Comparison of ENCODE assay signal across 14 mouse cellular contexts in genomic region chr8:89412046-89412445, GRCm38 (mm10).
DNase-seq lines count a peak whose midpoint lies in the region; TF ChIP-seq lines count a peak whose summit lies in the region.
"Had no signal": no experiment of that assay in that cellular context is flagged by ENCODE, and none has a peak within 500 bp of the region (broad histone marks: within the 10 kb centered on the region; RNA-seq: fewer than 3 reads in every experiment).

No protein-coding gene starts in this region.

- DNase-seq in retina, postnatal 1 day: peak; percentile 11
- DNase-seq in retina, embryonic 14.5 days (ENCODE audit: low spot score): no peak
- DNase-seq in kidney, adult 2 months: peak; percentile 52
- DNase-seq in kidney, postnatal 25 days: peak; percentile 29 to 55
- no peak for DNase-seq in MN1 (ENCODE audit: low spot score)
- no peak for DNase-seq in urinary bladder, postnatal 25 days (ENCODE audit: low spot score)
- no peak for DNase-seq in heart, adult 2 months
- DNase-seq: adrenal gland, adult 2 months; cerebellum, adult 11-12 months; heart, postnatal 36 days; liver, embryonic 13.5 days had no signal

- 21% methylated on average over 7 of the region's 7 CpGs for WGBS in kidney, adult 2 months
- WGBS in heart, adult 2 months: 50% methylated on average over 7 of the region's 7 CpGs

- H3K4me3 ChIP-seq in kidney, adult 2 months (ENCODE audit: insufficient read depth, low read depth, low read length): no peak overlapping the region
- no peak overlapping the region for H3K4me3 ChIP-seq in heart, adult 2 months
- H3K4me3 ChIP-seq: liver, embryonic 13.5 days; megakaryocyte, embryonic 14.5 days; neural tube, embryonic 12.5 days; stomach, embryonic 15.5 days had no signal

- no peak for TF ChIP-seq POLR2A in kidney, adult 2 months (IDR thresholded peaks at IDR 0.05; ENCODE audit: low read depth, low read length)
- no peak for TF ChIP-seq POLR2A in heart, adult 2 months (IDR thresholded peaks at IDR 0.05; ENCODE audit: insufficient read depth, low read depth, low read length)

- no peak overlapping the region for H3K9ac ChIP-seq in heart, adult 2 months (ENCODE audit: low read depth, low read length)
- H3K9ac ChIP-seq: liver, embryonic 13.5 days; neural tube, embryonic 12.5 days; stomach, embryonic 15.5 days had no signal

- TF ChIP-seq EP300 in heart, adult 2 months (IDR thresholded peaks at IDR 0.05; ENCODE audit: insufficient read depth, low read depth, low read length): no peak

- H3K4me1 ChIP-seq in kidney, adult 2 months (ENCODE audit: control insufficient read depth, insufficient read depth, low read length): no peaks in the 10 kb centered on the region
- H3K4me1 ChIP-seq in heart, adult 2 months (ENCODE audit: control insufficient read depth, insufficient read depth, low read length): no peaks in the 10 kb centered on the region
- H3K4me1 ChIP-seq: liver, embryonic 13.5 days; megakaryocyte, embryonic 14.5 days; neural tube, embryonic 12.5 days; stomach, embryonic 15.5 days had no signal

- H3K36me3 ChIP-seq in kidney, adult 2 months (ENCODE audit: control insufficient read depth, insufficient read depth, low read length): no peaks in the 10 kb centered on the region
- no peaks in the 10 kb centered on the region for H3K36me3 ChIP-seq in heart, adult 2 months (ENCODE audit: control insufficient read depth, insufficient read depth, low read length)
- H3K36me3 ChIP-seq: liver, embryonic 13.5 days; neural tube, embryonic 12.5 days; stomach, embryonic 15.5 days had no signal

- TF ChIP-seq CTCF in kidney, adult 2 months (conservative IDR thresholded peaks at IDR 0.05; ENCODE audit: insufficient read depth, insufficient read length, low read depth, low read length): no peak
- TF ChIP-seq CTCF in heart, adult 2 months (IDR thresholded peaks at IDR 0.05): no peak

- no peak overlapping the region for H3K27ac ChIP-seq in kidney, adult 2 months (ENCODE audit: insufficient read depth, low read depth, low read length)
- H3K27ac ChIP-seq in heart, adult 2 months: no peak overlapping the region
- H3K27ac ChIP-seq: liver, embryonic 13.5 days; neural tube, embryonic 12.5 days; stomach, embryonic 15.5 days had no signal

- H3K27me3 ChIP-seq in kidney, adult 2 months (replicated peaks; ENCODE audit: control insufficient read depth, insufficient read depth, low read length): no peaks in the 10 kb centered on the region
- H3K27me3 ChIP-seq in heart, adult 2 months (ENCODE audit: control insufficient read depth, insufficient read depth, low read length): no peaks in the 10 kb centered on the region
- H3K27me3 ChIP-seq: megakaryocyte, embryonic 14.5 days; neural tube, embryonic 12.5 days; stomach, embryonic 15.5 days had no signal

- H3K79me2 ChIP-seq in heart, adult 2 months (replicated peaks; ENCODE audit: control insufficient read depth, insufficient read depth, low read length): no peaks in the 10 kb centered on the region

- intact Hi-C loops in heart, adult 2 months (cut with DNase I): no loop called here

Comparison
In these comparisons a context has a peak if more than half of its experiments do, and no peak if none do; other contexts are left out.
1. DNase-seq: peak in retina, postnatal 1 day (single experiment), kidney, adult 2 months (single experiment) and kidney, postnatal 25 days (2 of 2); none in retina, embryonic 14.5 days (single experiment), MN1 (single experiment), urinary bladder, postnatal 25 days (single experiment) and heart, adult 2 months (0 of 2).